Mouse (Mus musculus): ENCODE data around the gene Rapgef1.

The Rapgef1 gene

GRCm38 (mm10) chr2:29623247-29624090 lies 3.9 kb downstream of the Rapgef1 start:
- no peak for DNase-seq (ENCODE audit: low read depth, low spot score)

DNA sequence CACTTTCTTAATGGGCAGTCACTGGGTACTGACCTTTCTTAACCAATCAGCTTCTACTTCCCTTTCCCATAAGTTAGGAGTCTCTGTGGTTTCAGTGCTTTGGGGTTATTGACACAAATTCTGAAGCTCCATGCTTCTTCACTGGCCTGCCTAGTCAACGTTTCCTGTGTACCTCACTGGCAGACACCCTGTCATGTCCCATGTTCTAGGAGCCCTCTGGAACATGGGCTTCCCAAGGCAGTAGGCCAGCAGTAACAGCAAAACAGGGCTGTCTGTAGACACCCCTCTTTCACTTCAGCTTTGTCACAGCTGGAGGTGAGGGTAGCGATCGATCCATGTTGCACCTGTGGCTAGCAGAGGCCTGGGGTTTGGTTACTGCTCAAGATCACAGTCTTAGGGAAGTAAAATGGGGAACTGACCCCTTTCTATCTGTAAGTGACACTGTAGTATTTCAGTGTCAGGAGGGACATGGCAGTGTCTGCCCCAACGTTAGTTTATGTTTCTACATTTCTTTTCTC lies 4.6 kb downstream of the Rapgef1 start:
- peak; percentile 50 for DNase-seq (ENCODE audit: low read depth, low spot score)

- DNase-seq (ENCODE audit: low read depth, low spot score), result peak; percentile 80
These were observed 5.2 kb downstream of the Rapgef1 start for GRCm38 (mm10) chr2:29624739-29625138.

- no peak for DNase-seq (ENCODE audit: low read depth, low spot score)
These were observed 6.2 kb downstream of the Rapgef1 start for GRCm38 (mm10) chr2:29625573-29626200.

DNA sequence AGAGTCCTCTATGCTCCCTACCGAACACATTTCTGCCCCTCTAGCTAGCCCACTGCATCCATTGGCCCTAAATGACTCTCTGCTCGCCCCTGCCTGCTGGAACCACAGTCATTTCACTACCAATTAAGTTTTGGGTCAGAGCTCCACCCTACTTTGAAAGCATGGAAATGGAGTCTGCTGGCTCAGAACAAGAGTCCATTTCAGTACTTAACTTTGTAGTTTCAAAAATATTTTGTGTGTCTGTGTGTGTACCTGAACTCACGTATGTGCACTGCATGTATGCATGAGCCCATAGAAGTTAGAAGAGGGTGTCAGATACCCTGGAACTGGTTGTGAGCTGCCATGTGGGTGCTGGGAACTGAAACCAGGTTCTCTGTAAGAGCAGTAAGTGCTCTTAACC lies 7.8 kb downstream of the Rapgef1 start:
- no peak for DNase-seq (ENCODE audit: low read depth, low spot score)

- DNase-seq (ENCODE audit: low read depth, low spot score), result no peak
These were observed 8.7 kb downstream of the Rapgef1 start for GRCm38 (mm10) chr2:29628186-29628585.

DNA sequence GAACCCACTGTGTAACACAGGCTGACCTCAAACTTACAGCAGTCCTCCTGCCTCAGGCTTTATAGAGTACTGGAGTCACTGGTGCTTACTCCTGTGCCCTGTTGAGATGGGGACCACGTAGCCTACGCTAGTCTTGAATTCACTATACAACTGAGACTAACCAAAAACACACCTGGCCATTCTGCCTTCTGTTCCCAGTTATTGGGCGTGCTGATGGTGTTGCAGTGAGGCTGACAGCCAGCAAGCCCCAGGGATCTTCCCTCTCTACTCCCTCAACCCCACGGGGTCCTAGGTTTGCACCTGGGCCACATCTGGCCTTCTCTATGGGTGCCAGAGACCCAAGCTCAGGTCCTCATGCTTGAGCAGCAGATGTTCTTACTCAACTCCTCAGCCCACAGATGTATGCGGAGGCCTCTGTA lies 9.3 kb downstream of the Rapgef1 start:
- no peak for DNase-seq (ENCODE audit: low read depth, low spot score)

- DNase-seq (ENCODE audit: low read depth, low spot score), result peak; percentile 67
These were observed 9.8 kb downstream of the Rapgef1 start for GRCm38 (mm10) chr2:29629311-29629710.

DNA sequence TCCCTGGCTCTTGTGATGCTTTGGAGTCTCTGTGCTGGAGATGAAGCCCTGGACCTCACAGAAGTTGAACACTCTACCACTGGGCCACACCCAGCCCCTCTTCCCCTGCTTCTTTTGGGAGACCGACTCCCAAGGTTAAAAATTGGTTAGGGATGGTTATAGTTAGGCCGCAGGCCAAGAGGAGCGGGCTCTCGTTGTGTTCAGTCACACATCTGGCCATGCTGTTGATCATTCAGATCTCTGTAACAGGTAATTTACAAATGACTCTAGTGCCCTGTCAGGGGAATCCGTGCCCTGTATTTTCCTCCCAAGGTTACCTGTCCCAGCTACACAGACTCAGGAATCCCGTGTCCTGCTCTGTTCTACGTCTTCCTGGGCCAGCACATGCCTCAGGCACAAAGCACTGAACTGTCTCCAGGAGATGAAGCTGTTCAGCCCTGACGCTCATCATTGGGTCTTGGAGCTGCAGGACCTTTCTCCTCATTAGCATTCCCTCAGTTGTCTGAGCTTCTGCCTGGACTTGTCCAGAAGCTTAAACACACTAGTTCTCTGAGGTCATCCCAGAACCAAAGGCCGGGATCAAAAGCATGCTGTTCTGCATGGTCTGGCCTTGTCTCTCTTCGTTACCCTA lies 10.7 kb downstream of the Rapgef1 start:
- DNase-seq (ENCODE audit: low read depth, low spot score), result no peak

- DNase-seq (ENCODE audit: low read depth, low spot score), result no peak
These were observed 11.5 kb downstream of the Rapgef1 start for GRCm38 (mm10) chr2:29631020-29631419.

GRCm38 (mm10) chr2:29631564-29632167 lies 12.1 kb downstream of the Rapgef1 start:
- DNase-seq (ENCODE audit: low read depth, low spot score), result peak; percentile 52

DNA sequence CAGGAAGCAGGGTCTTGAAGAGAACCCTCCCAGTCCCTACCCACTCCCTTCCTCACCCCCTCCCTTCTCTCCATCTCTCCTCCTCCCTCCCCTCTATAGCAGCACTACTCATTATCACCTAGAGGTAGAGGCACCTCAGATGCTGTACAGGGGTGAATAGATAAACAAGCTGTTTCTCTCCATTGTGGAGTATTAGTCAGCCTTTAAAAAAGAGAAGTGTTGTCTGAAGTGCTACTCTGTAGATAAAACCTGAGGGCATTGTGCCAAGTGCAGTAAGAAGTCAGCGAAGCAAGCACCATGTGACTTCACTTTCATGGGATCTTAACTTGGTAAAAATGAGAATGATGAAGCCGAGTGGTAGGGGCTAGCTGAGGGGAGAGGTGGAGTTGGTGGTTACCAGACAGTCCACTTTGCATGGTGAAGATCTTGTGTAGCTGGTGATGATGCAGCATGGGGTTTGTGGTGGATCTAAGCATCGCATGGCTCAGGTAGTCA lies 12.7 kb downstream of the Rapgef1 start:
- peak; percentile 63 for DNase-seq (ENCODE audit: low read depth, low spot score)

DNA sequence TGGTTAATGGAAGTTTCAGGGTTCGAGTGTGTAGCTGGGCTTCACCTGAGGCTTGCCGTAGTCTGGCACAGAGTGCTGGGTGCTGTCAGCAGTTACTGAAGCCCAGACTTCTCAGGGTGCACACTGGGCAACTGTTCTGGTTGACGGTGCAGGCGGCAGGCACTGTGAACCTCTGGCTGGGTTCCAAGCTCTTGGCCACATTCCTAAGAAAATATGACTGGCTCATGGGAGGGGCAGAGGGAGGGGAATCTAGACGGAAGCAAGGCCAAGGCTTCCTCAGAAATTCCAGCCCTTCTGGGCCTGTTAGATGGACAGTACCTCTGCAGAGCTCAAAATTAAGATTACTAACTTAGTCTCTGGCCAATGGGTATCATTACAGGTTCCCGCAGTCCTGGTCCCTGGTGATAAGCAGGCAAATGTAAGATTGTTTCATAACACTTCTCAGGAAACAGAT lies 13.6 kb downstream of the Rapgef1 start:
- no peak for DNase-seq (ENCODE audit: low read depth, low spot score)

GRCm38 (mm10) chr2:29633782-29634181 lies 14.3 kb downstream of the Rapgef1 start:
- DNase-seq (ENCODE audit: low read depth, low spot score), result no peak

DNA sequence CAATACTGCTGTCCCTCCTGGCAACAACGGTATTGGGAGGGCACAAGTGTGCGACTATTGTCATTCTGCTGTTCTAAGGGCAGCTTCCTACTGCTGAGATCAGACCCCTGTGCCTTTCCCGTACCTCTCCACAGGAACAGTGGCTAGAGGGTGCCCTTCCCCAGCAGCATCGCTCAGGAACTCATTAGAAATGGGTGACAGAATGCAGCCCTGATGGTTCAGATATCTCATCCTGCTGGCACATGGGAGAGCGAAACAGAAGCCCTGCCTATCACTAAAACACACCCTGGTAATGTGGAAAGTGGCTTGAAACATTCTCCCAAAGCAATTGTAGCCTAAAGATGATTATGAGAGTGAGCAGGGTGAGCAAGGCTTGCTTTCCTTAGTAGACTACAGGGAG lies 15.0 kb downstream of the Rapgef1 start:
- DNase-seq (ENCODE audit: low read depth, low spot score), result no peak

DNA sequence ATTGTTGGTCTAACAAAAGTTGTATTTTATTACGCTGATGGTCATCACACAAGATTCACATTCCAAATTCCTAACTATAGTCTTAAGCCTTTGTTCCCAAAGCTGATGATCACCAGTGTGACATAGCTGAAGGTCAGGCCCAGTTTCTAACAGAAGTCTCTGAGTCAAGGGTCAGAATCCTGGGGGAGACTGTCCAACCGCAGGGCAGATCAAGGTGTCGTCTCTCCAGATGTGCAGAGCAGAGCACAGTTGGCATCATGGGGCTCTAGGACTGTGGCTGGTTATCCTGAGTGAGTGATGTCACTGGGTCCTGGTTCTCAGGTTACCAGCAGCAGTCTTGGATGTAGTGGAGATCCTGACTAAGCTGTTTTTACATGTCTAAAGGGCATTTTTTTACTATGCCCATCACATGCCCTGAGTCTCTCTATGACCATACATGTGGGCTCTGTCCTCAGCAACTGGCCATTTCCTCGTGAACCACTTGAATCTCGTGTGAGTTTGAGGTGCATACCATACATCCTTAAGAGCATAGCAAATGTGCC lies 16.5 kb downstream of the Rapgef1 start:
- DNase-seq (ENCODE audit: low read depth, low spot score), result no peak

- DNase-seq (ENCODE audit: low read depth, low spot score), result peak; percentile 45
These were observed 18.0 kb downstream of the Rapgef1 start for GRCm38 (mm10) chr2:29637528-29637927.

DNA sequence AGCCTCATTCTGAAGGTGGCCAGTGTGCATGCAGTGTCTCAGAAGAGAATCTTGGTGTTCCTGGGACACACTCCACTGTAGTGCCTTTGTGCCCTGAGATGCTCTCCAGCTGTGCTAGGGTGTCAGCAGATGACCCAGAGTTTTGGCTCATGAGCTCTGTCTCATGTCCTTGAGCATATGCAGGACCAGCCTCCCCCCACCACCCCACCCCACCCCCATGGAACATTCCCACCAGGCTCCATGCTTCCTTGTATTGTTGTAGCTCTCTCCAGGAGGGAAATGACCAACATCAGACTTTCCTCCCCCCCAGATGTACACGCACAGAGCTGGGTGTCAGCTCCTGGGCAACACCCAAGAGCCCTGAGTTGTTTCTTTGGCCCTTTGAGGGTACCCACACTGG lies 19.9 kb downstream of the Rapgef1 start:
- no peak for DNase-seq (ENCODE audit: low read depth, low spot score)

DNA sequence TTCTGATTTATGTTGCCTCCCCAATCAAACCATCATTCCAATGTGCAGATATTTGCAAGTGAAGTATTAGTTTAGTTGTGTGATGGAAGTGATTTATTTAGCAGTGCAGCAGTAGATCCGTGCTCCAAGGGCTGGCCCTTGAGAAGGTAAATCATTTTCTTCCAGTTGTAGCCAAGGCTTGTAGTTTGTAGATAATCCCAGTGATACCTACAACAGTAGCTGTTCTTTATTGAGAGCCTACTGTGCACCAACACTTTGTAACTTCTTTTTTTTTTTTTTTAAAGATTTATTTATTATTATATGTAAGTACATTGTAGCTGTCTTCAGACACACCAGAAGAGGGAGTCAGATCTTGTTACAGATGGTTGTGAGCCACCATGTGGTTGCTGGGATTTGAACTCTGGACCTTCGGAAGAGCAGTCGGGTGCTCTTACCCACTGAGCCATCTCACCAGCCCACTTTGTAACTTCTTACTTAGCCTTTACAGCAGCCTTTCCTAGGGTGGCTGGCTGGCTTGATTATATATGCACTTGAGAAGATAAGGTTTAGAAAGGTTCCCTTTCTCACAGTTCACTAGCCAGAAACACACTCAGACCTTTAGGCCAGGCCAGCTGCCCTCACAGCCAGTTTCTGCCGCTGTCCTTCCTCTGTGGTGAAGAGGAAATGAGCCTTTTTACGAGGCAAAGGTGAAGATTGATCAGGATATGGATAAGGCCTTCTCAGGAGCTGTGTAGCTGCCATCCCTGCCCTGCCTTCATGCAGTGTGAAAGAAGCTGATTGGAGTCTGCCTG lies 20.6 kb downstream of the Rapgef1 start:
- no peak for DNase-seq (ENCODE audit: low read depth, low spot score)

GRCm38 (mm10) chr2:29641707-29642106 lies 22.2 kb downstream of the Rapgef1 start:
- no peak for DNase-seq (ENCODE audit: low read depth, low spot score)

GRCm38 (mm10) chr2:29643418-29643817 lies 23.9 kb downstream of the Rapgef1 start:
- DNase-seq (ENCODE audit: low read depth, low spot score), result no peak
